Mouse (Mus musculus) mouse embryonic stem cell (cell line): ENCODE results near the gene Scgb1b11.
"Not testable (repeated sequence)": the region's sequence is repeated elsewhere in the genome, so short reads cannot be mapped to it uniquely, and the experiment has no call there.

Experiments used
- in situ Hi-C, 2 experiments: fragments of 300-500 bp; cut with MboI; formaldehyde crosslinking; loops; 1 replicate in 1 of 2; 3 replicates in 1 of 2; pipeline ENCODE4 v1.14.3; 2019 to 2020; ENCODE audit warnings: low sequenced_read_pairs in 2 of 2, low pct_unique_long_range_greater_than_20kb in 1 of 2, mixed read lengths in 1 of 2; ENCODE audit not compliant: unreplicated experiment in 1 of 2

Scgb1b11 gene

GRCm38 (mm10) chr7:32222540-32222939 is at the start of gene Scgb1b11:
Gene Scgb1b11, plus strand, starts transcription at chr7:32222840.
- in situ Hi-C loops, result not testable (repeated sequence)

GRCm38 (mm10) chr7:32211045-32211444 is 11.6 kb upstream of the Scgb1b11 start, which contains the start of gene Scgb2b11:
Gene Scgb2b11, minus strand, starts transcription at chr7:32211145.
- in situ Hi-C loops, result not testable (repeated sequence)
